Mouse (Mus musculus) MEL (cell line): ENCODE measurements around the gene Taldo1. TPM values are rescaled to one million over a fixed set of nuclear protein-coding genes. Genes with fewer than 3 reads are reported as not detected.

Experiments used
- DNase-seq: peaks from one replicate; pipeline ENCODE4 v3.0.0; 2011; ENCODE audit warnings: low read depth, low spot score
- H3K27ac ChIP-seq: 2 replicates; pipeline ENCODE4 v1.5.1; 2012; ENCODE audit warnings: low read depth, mild to moderate bottlenecking, control low read depth, low read length, moderate library complexity; ENCODE audit not compliant: control insufficient read depth
- H3K27me3 ChIP-seq, 2 experiments: fragments of 150-350 bp in 1 of 2; sonication (generic) in 1 of 2; 2 replicates each; pipeline ENCODE4 v1.6.1; 2012; ENCODE audit warnings: low read length in 2 of 2, mild to moderate bottlenecking in 2 of 2, improper control_type of control experiment in 1 of 2, moderate library complexity in 1 of 2; ENCODE audit not compliant: insufficient read depth in 2 of 2, control insufficient read depth in 1 of 2
- H3K36me3 ChIP-seq, 2 experiments: 2 replicates each; pipeline ENCODE4 v1.6.1; 2012 to 2014; ENCODE audit warnings: low read length in 2 of 2, improper control_type of control experiment in 1 of 2, inconsistent platforms in 1 of 2, mild to moderate bottlenecking in 1 of 2; ENCODE audit not compliant: insufficient read depth in 2 of 2, control insufficient read depth in 1 of 2
- H3K4me1 ChIP-seq, 2 experiments: fragments of 150-350 bp in 1 of 2; sonication (generic) in 1 of 2; 2 replicates each; pipeline ENCODE4 v1.6.1; 2012; ENCODE audit warnings: low read length in 2 of 2, improper control_type of control experiment in 1 of 2, mild to moderate bottlenecking in 1 of 2; ENCODE audit not compliant: insufficient read depth in 2 of 2, control insufficient read depth in 1 of 2
- H3K4me3 ChIP-seq, 2 experiments: fragments of 150-350 bp in 1 of 2; sonication (generic) in 1 of 2; 2 replicates each; pipeline ENCODE4 v1.5.1; 2012; ENCODE audit warnings: low read depth in 2 of 2, low read length in 2 of 2, mild to moderate bottlenecking in 2 of 2, moderate library complexity in 2 of 2, control low read depth in 1 of 2, improper control_type of control experiment in 1 of 2; ENCODE audit not compliant: control insufficient read depth in 1 of 2, insufficient read depth in 1 of 2
- H3K79me2 ChIP-seq: 2 replicates; pipeline ENCODE4 v1.6.1; 2012; ENCODE audit warnings: mild to moderate bottlenecking, low read length, moderate library complexity; ENCODE audit not compliant: control insufficient read depth, poor library complexity, insufficient read depth
- H3K9ac ChIP-seq: 2 replicates; pipeline ENCODE4 v1.6.1; 2012; ENCODE audit warnings: low read depth, mild to moderate bottlenecking, control low read depth, low read length, moderate library complexity; ENCODE audit not compliant: control insufficient read depth, poor library complexity, severe bottlenecking
- H3K9me3 ChIP-seq: fragments of 150-350 bp; sonication (generic); replicated peaks from 2 replicates; pipeline ENCODE4 v1.6.1; 2012; ENCODE audit warnings: mild to moderate bottlenecking, low read length, improper control_type of control experiment, moderate library complexity; ENCODE audit not compliant: insufficient read depth
- CHD1 ChIP-seq: IDR thresholded peaks from 2 replicates; pipeline ENCODE4 v1.6.1; 2012; ENCODE audit warnings: low read depth, mild to moderate bottlenecking, inconsistent platforms, low read length, improper control_type of control experiment
- CHD2 ChIP-seq: IDR thresholded peaks from 2 replicates; pipeline ENCODE4 v1.6.1; 2011; ENCODE audit warnings: low read length, improper control_type of control experiment
- E2F4 ChIP-seq: IDR thresholded peaks from 2 replicates; pipeline ENCODE4 v1.6.1; 2011; ENCODE audit warnings: low read depth, low read length, improper control_type of control experiment, borderline replicate concordance
- HCFC1 ChIP-seq: IDR thresholded peaks from 2 replicates; pipeline ENCODE4 v1.6.1; 2012; ENCODE audit warnings: low read depth, mild to moderate bottlenecking, inconsistent platforms, low read length, improper control_type of control experiment, moderate library complexity
- MAX ChIP-seq: IDR thresholded peaks from 2 replicates; pipeline ENCODE4 v1.6.1; 2011; ENCODE audit warnings: low read length, improper control_type of control experiment
- MXI1 ChIP-seq: IDR thresholded peaks from 2 replicates; pipeline ENCODE4 v1.6.1; 2011; ENCODE audit warnings: mild to moderate bottlenecking, low read depth, low read length, improper control_type of control experiment
- MYB ChIP-seq: IDR thresholded peaks from 2 replicates; pipeline ENCODE4 v1.6.1; 2011; ENCODE audit warnings: mild to moderate bottlenecking, low read depth, low read length, improper control_type of control experiment
- POLR2A ChIP-seq, 2 experiments: IDR thresholded peaks; 2 replicates each; pipeline ENCODE4 v1.6.1; 2011 to 2012; ENCODE audit warnings: low read length in 2 of 2, mild to moderate bottlenecking in 2 of 2, control low read depth in 1 of 2, improper control_type of control experiment in 1 of 2, low read depth in 1 of 2, moderate library complexity in 1 of 2; ENCODE audit not compliant: control insufficient read depth in 1 of 2, insufficient read depth in 1 of 2, poor library complexity in 1 of 2
- RCOR1 ChIP-seq: IDR thresholded peaks from 2 replicates; pipeline ENCODE4 v1.6.1; 2012; ENCODE audit warnings: low read depth, mild to moderate bottlenecking, inconsistent platforms, low read length, improper control_type of control experiment
- SIN3A ChIP-seq: IDR thresholded peaks from 2 replicates; pipeline ENCODE4 v1.6.1; 2012; ENCODE audit warnings: low read length, improper control_type of control experiment, inconsistent platforms
- SMC3 ChIP-seq: IDR thresholded peaks from 2 replicates; pipeline ENCODE4 v1.6.1; 2011; ENCODE audit warnings: low read depth, low read length, improper control_type of control experiment
- TAL1 ChIP-seq: IDR thresholded peaks from 2 replicates; pipeline ENCODE4 v1.6.1; 2012; ENCODE audit warnings: mild to moderate bottlenecking, inconsistent platforms, low read length, moderate library complexity, mixed read lengths
- TCF12 ChIP-seq: IDR thresholded peaks from 2 replicates; pipeline ENCODE4 v1.6.1; 2014; ENCODE audit warnings: low read depth, mild to moderate bottlenecking, inconsistent platforms, low read length, improper control_type of control experiment, moderate library complexity
- USF1 ChIP-seq: IDR thresholded peaks from 2 replicates; pipeline ENCODE4 v1.6.1; 2014; ENCODE audit warnings: low read depth, mild to moderate bottlenecking, inconsistent platforms, low read length, improper control_type of control experiment, moderate library complexity
- USF2 ChIP-seq, 2 experiments: IDR thresholded peaks; 2 replicates each; pipeline ENCODE4 v1.6.1; 2011 to 2012; ENCODE audit warnings: improper control_type of control experiment in 2 of 2, low read length in 2 of 2, borderline replicate concordance in 1 of 2, inconsistent platforms in 1 of 2, low read depth in 1 of 2, mild to moderate bottlenecking in 1 of 2; ENCODE audit not compliant: insufficient read depth in 1 of 2
- ZKSCAN1 ChIP-seq: IDR thresholded peaks from 2 replicates; pipeline ENCODE4 v1.6.1; 2012; ENCODE audit warnings: low read depth, mild to moderate bottlenecking, inconsistent platforms, low read length, improper control_type of control experiment, moderate library complexity
- ZMIZ1 ChIP-seq: IDR thresholded peaks from 2 replicates; pipeline ENCODE4 v1.6.1; 2012; ENCODE audit warnings: low read depth, mild to moderate bottlenecking, inconsistent platforms, low read length, improper control_type of control experiment, moderate library complexity
- polyA plus RNA-seq, 2 experiments: library from polyadenylated mRNA; stranded (reverse) in 1 of 2; unstranded in 1 of 2; fragments of >175 nt in 1 of 2; fragments of >200 nt in 1 of 2; gene quantifications; 2 replicates each; pipeline versions ENCODE4 v1.2.1 to v1.2.4; 2012; ENCODE audit warnings: low replicate concordance in 2 of 2, low read depth in 1 of 2; ENCODE audit not compliant: insufficient read length in 2 of 2, insufficient read depth in 1 of 2, missing spikeins in 1 of 2
- total RNA-seq: library from RNA; depleted of rRNA; stranded (reverse); fragments of 300-350 nt; gene quantifications from 2 replicates; pipeline ENCODE4 v1.2.3, GENCODE M21; 2012

Taldo1 gene
- total and polyA plus RNA-seq, 3 experiments = 298 to 415 TPM; not detected in 1

DNA sequence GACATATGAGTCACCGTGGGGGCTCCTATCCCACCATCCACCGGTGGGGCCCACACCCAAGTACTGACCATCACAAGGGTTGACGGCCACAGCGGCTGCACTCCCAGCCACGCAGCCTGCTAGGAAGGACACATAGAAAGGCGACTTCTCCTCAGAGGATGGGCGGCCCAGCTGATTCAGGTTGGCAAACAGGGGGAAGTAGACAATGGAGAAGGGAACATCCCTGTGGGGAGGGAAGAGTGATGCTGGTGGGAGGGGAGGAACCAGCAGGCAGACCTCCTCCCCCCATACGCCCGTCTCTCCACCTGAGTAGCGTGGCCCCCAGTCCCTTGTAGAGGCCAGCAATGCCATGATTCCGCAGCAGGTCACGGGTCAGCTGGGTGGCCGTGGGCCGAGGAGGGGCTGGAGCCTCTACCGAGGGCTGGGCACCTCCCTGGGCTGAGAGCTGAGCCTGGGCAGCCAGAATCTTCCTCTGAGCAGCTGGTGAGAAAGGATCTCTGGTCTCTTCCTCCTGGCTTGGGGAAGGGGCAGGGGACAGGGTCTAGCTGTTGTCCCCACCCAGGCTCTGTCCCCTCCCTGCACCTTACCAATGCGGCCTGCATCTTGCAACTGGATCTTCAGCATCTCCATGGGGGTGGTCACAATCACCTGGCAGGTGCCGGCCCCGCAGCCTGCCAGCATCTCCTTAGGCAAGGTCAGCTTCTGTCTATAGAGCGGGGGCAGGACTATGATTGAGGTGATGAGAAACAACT is 39.6 kb downstream of the Taldo1 start:
- no peak for DNase-seq
- Histone ChIP-seq H3K27me3 (no peaks in the 10 kb centered on the region), H3K27ac (no peak overlapping the region), H3K79me2 (peaks cover 20% of the 10 kb centered on the region), H3K9me3 (no peaks in the 10 kb centered on the region), H3K9ac (no peak overlapping the region), H3K4me3 (no peak overlapping the region), H3K36me3 (peaks cover 0 to 20% of the 10 kb centered on the region in 2 experiments; a peak in 2 of 4 replicates), H3K4me1 (peaks cover 3 to 25% of the 10 kb centered on the region in 2 experiments; a peak in 3 of 4 replicates)
- TF ChIP-seq MXI1 = no peak

DNA sequence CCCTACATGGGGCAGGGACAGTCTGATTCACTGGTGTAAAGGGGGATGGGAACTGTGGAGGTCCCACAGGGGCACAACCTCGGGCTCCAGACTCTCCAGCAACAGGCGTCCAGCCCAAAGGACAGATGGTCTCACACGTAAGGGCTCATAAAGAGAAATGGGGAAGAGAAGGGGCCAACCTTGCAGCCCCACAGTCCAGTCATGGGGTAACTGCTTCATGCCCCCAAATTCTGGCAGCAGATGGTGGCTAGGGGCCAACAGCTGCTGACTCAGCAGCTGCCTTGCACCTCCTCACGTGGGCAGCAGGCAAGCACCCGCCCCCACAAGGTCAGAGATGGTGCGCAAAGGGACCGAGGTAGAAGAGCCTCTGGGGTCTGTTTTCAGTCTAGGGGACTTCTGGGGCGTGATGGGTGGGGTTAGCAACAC is 40.2 kb downstream of the Taldo1 start:
- H3K79me2 ChIP-seq = peaks cover 26% of the 10 kb centered on the region
- no peak overlapping the region for H3K4me3 ChIP-seq
- H3K9me3 ChIP-seq = no peaks in the 10 kb centered on the region
- H3K36me3 ChIP-seq = peaks cover 0 to 20% of the 10 kb centered on the region in 2 experiments; a peak in 2 of 4 replicates
- TF ChIP-seq HCFC1 (no peak), POLR2A (IDR thresholded peaks at IDR 0.05; ENCODE audit: control insufficient read depth in 1 of 2, insufficient read depth in 1 of 2, low read depth in 1 of 2, low read length in 2 of 2, poor library complexity in 1 of 2) (no peak), SMC3 (no peak), E2F4 (no peak), MAX (no peak), USF1 (no peak), CHD1 (no peak), ZMIZ1 (no peak), TCF12 (no peak), USF2 (IDR thresholded peaks at IDR 0.05; ENCODE audit: borderline replicate concordance in 1 of 2, insufficient read depth in 1 of 2, low read depth in 1 of 2, low read length in 2 of 2) (no peak), CHD2 (no peak), MYB (no peak), RCOR1 (no peak), ZKSCAN1 (no peak), SIN3A (no peak), TAL1 (no peak)
- no peak overlapping the region for H3K9ac ChIP-seq
- no peak overlapping the region for H3K27ac ChIP-seq
- H3K4me1 ChIP-seq = peaks cover 4 to 22% of the 10 kb centered on the region in 2 experiments; a peak in 3 of 4 replicates
- H3K27me3 ChIP-seq = no peaks in the 10 kb centered on the region
- no peak for DNase-seq
